Mouse (Mus musculus): ENCODE results near the gene Mknk2.

GRCm38 (mm10) chr10:80620796-80621689 is 56.9 kb downstream of the Mknk2 start:
- TF ChIP-seq CTCF (conservative IDR thresholded peaks at IDR 0.05; ENCODE audit: insufficient read depth, insufficient read length, low read depth, low read length): no peak
- TF ChIP-seq POLR2A (IDR thresholded peaks at IDR 0.05; ENCODE audit: low read depth, low read length): no peak

All from kidney, adult 2 months (tissue).